Mouse (Mus musculus) heart, adult 11 months (tissue): ENCODE data around the gene Chd6.

ENCODE experiments used
- DNase-seq: peaks from one replicate; pipeline ENCODE4 v3.0.0; 2022

The Chd6 gene

GRCm38 (mm10) chr2:161066097-161066759, 42.6 kb downstream of the Chd6 start:
- DNase-seq, result no peak

GRCm38 (mm10) chr2:161065594-161065993, 43.3 kb downstream of the Chd6 start:
- DNase-seq, result no peak

- peak; percentile 48 for DNase-seq
Observed at GRCm38 (mm10) chr2:161064836-161065235, 44.0 kb downstream of the Chd6 start.

GRCm38 (mm10) chr2:161058841-161059240, 50.0 kb downstream of the Chd6 start:
- DNase-seq, result peak; percentile 63

GRCm38 (mm10) chr2:161053765-161054164, 55.1 kb downstream of the Chd6 start:
- peak; percentile 40 for DNase-seq

- no peak for DNase-seq
Observed at GRCm38 (mm10) chr2:161052175-161052574, 56.7 kb downstream of the Chd6 start.

GRCm38 (mm10) chr2:161049426-161049825, 59.4 kb downstream of the Chd6 start:
- DNase-seq, result peak; percentile 45

- DNase-seq, result no peak
Observed at GRCm38 (mm10) chr2:161044492-161045201, 64.2 kb downstream of the Chd6 start.

GRCm38 (mm10) chr2:161042874-161043273, 66.0 kb downstream of the Chd6 start:
- no peak for DNase-seq

GRCm38 (mm10) chr2:161040743-161041142, 68.1 kb downstream of the Chd6 start:
- no peak for DNase-seq

GRCm38 (mm10) chr2:161037766-161038165, 71.1 kb downstream of the Chd6 start:
- DNase-seq, result no peak

GRCm38 (mm10) chr2:161033141-161033540, 75.7 kb downstream of the Chd6 start:
- no peak for DNase-seq

- peak; percentile 52 for DNase-seq
Observed at GRCm38 (mm10) chr2:161032394-161032793, 76.5 kb downstream of the Chd6 start.

- peak; percentile 37 for DNase-seq
Observed at GRCm38 (mm10) chr2:161024606-161025005, 84.3 kb downstream of the Chd6 start.

- peak; percentile 12 for DNase-seq
Observed at GRCm38 (mm10) chr2:161017913-161018312, 91.0 kb downstream of the Chd6 start.

- DNase-seq, result peak; percentile 60
Observed at GRCm38 (mm10) chr2:161012577-161013251, 96.2 kb downstream of the Chd6 start.

- peak; percentile 96 for DNase-seq
Observed at GRCm38 (mm10) chr2:161004338-161004737, 104.5 kb downstream of the Chd6 start.

GRCm38 (mm10) chr2:160996987-160997763, 111.7 kb downstream of the Chd6 start:
- DNase-seq, result peak; percentile 80

- peak; percentile 81 for DNase-seq
Observed at GRCm38 (mm10) chr2:160994181-160994580, 114.7 kb downstream of the Chd6 start.

- DNase-seq, result peak; percentile 62
Observed at GRCm38 (mm10) chr2:160992465-160992864, 116.4 kb downstream of the Chd6 start.

- DNase-seq, result peak; percentile 88
Observed at GRCm38 (mm10) chr2:160990339-160991070, 118.4 kb downstream of the Chd6 start.

- peak; percentile 53 for DNase-seq
Observed at GRCm38 (mm10) chr2:160987503-160987902, 121.4 kb downstream of the Chd6 start.
